In the genomic region with DNA sequence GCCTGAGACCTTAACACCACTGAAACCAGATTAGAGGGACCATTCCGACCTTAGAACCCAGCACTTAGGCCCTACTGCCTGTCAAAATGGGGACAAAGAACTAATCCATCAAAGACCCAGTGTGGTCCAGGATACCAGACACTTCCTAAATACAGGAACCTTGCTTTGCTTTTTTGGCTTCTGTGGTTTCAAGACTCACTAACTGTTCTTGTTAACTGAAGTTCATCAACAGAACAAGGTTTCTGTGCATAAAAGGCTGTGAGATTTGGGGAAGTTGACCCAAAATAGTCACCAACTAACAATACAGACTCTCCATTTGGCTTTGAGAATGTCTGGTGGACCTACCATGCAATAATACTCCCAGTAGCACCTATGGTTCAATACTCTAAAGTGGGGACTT, we compare ENCODE assay signal across 18 mouse cellular contexts. TPM values are rescaled to one million over a fixed set of nuclear protein-coding genes. Genes with fewer than 3 reads are reported as not detected.
DNase-seq lines count a peak whose midpoint lies in the region; ATAC-seq lines count a peak whose summit lies in the region.
"Had no signal": no experiment of that assay in that cellular context is flagged by ENCODE, and none has a peak within 500 bp of the region (broad histone marks: within the 10 kb centered on the region; RNA-seq: fewer than 3 reads in every experiment).

No protein-coding gene starts in this region.

- intact Hi-C loops in left cerebral cortex, postnatal 25 days (cut with DNase I), result no loop called here

- WGBS in kidney, embryonic 15.5 days, result 71% methylated on average over 1 of the region's 1 CpGs

- no peak for DNase-seq in left cerebral cortex, postnatal 25 days (ENCODE audit: low spot score in 2 of 2)
- no peak for DNase-seq in urinary bladder, postnatal 36 days (ENCODE audit: low spot score in 2 of 2)
- DNase-seq: adrenal gland, adult 2 months; adrenal gland, postnatal 10 days; adrenal gland, postnatal 25 days; cerebellum, adult 11 months; cerebellum, adult 18-20 months; cerebellum, adult 8-10 months; cerebellum, adult 9-11 months; cerebellum, postnatal 14 days; cerebellum, postnatal 36 days had no signal

- H3K9ac ChIP-seq in kidney, embryonic 15.5 days, result no peak overlapping the region
- H3K9ac ChIP-seq: embryonic facial prominence, embryonic 12.5 days; forebrain, embryonic 13.5 days had no signal

- no peaks in the 10 kb centered on the region for H3K27me3 ChIP-seq in kidney, embryonic 15.5 days
- H3K27me3 ChIP-seq: forebrain, embryonic 13.5 days had no signal

- peak; percentile 50 for ATAC-seq in granulocyte monocyte progenitor cell, adult 5-6 weeks (replicated peaks; ENCODE audit: poor library complexity, severe bottlenecking)
- peak; percentile 21; the same call in 1 of the 2 replicates for ATAC-seq in megakaryocyte, adult 5-6 weeks (ENCODE audit: poor library complexity, severe bottlenecking)
- ATAC-seq in kidney, embryonic 15.5 days (replicated peaks; ENCODE audit: low FRiP score), result no peak
- ATAC-seq: forebrain, embryonic 13.5 days; forebrain, embryonic 16.5 days had no signal

- H3K9me3 ChIP-seq in kidney, embryonic 15.5 days (replicated peaks), result no peaks in the 10 kb centered on the region
- H3K9me3 ChIP-seq: embryonic facial prominence, embryonic 10.5 days; embryonic facial prominence, embryonic 12.5 days; forebrain, embryonic 13.5 days had no signal

- H3K4me2 ChIP-seq in kidney, embryonic 15.5 days, result no peak overlapping the region
- H3K4me2 ChIP-seq: embryonic facial prominence, embryonic 12.5 days; forebrain, embryonic 13.5 days had no signal

- peaks cover 4% of the 10 kb centered on the region; the same call in 1 of the 2 replicates for H3K4me1 ChIP-seq in kidney, embryonic 15.5 days
- H3K4me1 ChIP-seq: embryonic facial prominence, embryonic 10.5 days; embryonic facial prominence, embryonic 12.5 days; forebrain, embryonic 13.5 days had no signal

- H3K36me3 ChIP-seq in kidney, embryonic 15.5 days, result no peaks in the 10 kb centered on the region
- H3K36me3 ChIP-seq: embryonic facial prominence, embryonic 10.5 days; embryonic facial prominence, embryonic 12.5 days had no signal

- no peak overlapping the region for H3K27ac ChIP-seq in kidney, embryonic 15.5 days
- H3K27ac ChIP-seq: embryonic facial prominence, embryonic 10.5 days; embryonic facial prominence, embryonic 12.5 days; forebrain, embryonic 13.5 days had no signal

- H3K4me3 ChIP-seq in kidney, embryonic 15.5 days (replicated peaks), result no peak overlapping the region
- H3K4me3 ChIP-seq: embryonic facial prominence, embryonic 10.5 days; embryonic facial prominence, embryonic 12.5 days; forebrain, embryonic 13.5 days had no signal

RNA-seq across cellular contexts. Expression of a gene that starts 56.4 kb away (rescaled TPM):
- 91.7 and 107 TPM in 2 replicates for total RNA-seq in granulocyte monocyte progenitor cell, adult 5-6 weeks (2014; fragmentation: Nextera tagmentation)
- 126 and 127 TPM in 2 replicates for total RNA-seq in granulocyte monocyte progenitor cell, adult 5-6 weeks (2017)
- total RNA-seq in megakaryocyte, adult 5-6 weeks (2015), result 55.8 and 64.7 TPM in 2 replicates
- 78.2 and 80.9 TPM in 2 replicates for total RNA-seq in megakaryocyte, adult 5-6 weeks (2017)
- 146 and 152 TPM in 2 replicates for polyA plus RNA-seq in kidney, embryonic 15.5 days (2015; fragmentation: Nextera tagmentation; extraction: Ambion mirVana)
- 100 to 1,000 TPM in 1 of 2 experiments, 10 to 100 TPM in 1; 85.3 to 102 TPM for total RNA-seq in left cerebral cortex, postnatal 25 days (2021)
